Mouse (Mus musculus) CH12.LX (cell line): ENCODE results near the gene Tmem165. TPM values are rescaled to one million over a fixed set of nuclear protein-coding genes. Genes with fewer than 3 reads are reported as not detected.
A peak's percentile ranks its signal among the peaks of the same experiment; 100 is the strongest.

Experiments
- DNase-seq: peaks from one replicate; pipeline ENCODE4 v3.0.0-alpha.2; 2013; ENCODE audit errors: extremely low read depth
- H3K27ac ChIP-seq: 2 replicates; pipeline ENCODE4 v1.5.1; 2012; ENCODE audit warnings: low read depth, mild to moderate bottlenecking, control low read depth, moderate library complexity; ENCODE audit not compliant: insufficient read depth
- H3K27me3 ChIP-seq: replicated peaks from 2 replicates; pipeline ENCODE3; 2012; ENCODE audit warnings: inconsistent platforms
- H3K36me3 ChIP-seq, 2 experiments: replicated peaks in 1 of 2; 2 replicates each; pipeline versions ENCODE3 to v1.6.1; 2012; ENCODE audit warnings: inconsistent platforms in 1 of 2, low read length in 1 of 2, mild to moderate bottlenecking in 1 of 2, mixed read lengths in 1 of 2, moderate library complexity in 1 of 2; ENCODE audit not compliant: control insufficient read depth in 1 of 2, insufficient read depth in 1 of 2
- H3K4me1 ChIP-seq, 2 experiments: 2 replicates each; pipeline ENCODE4 v1.6.1; 2012; ENCODE audit warnings: inconsistent platforms in 1 of 2, moderate library complexity in 1 of 2; ENCODE audit not compliant: insufficient read depth in 2 of 2, control insufficient read depth in 1 of 2
- H3K4me2 ChIP-seq: 2 replicates; pipeline ENCODE4 v1.6.1; 2012; ENCODE audit warnings: low read depth, mild to moderate bottlenecking, control low read depth; ENCODE audit not compliant: poor library complexity, insufficient read depth, severe bottlenecking
- H3K4me3 ChIP-seq, 3 experiments: fragments of 150-350 bp in 1 of 3; sonication (generic) in 1 of 3; replicated peaks in 1 of 3; 2 replicates each; pipeline versions ENCODE3 to v1.5.1; 2011 to 2012; ENCODE audit warnings: low read depth in 2 of 3, low read length in 2 of 3, mild to moderate bottlenecking in 2 of 3, moderate library complexity in 2 of 3, control low read depth in 1 of 3, improper control_type of control experiment in 1 of 3, inconsistent platforms in 1 of 3, mixed read lengths in 1 of 3; ENCODE audit not compliant: poor library complexity in 1 of 3
- H3K79me2 ChIP-seq: replicated peaks from 2 replicates; pipeline ENCODE4 v1.6.1; 2012; ENCODE audit warnings: mild to moderate bottlenecking, moderate library complexity; ENCODE audit not compliant: control insufficient read depth, poor library complexity, insufficient read depth, severe bottlenecking; ENCODE audit errors: extremely low read depth
- H3K9ac ChIP-seq: 2 replicates; pipeline ENCODE4 v1.6.1; 2012; ENCODE audit warnings: low read depth, mild to moderate bottlenecking, control low read depth, moderate library complexity; ENCODE audit not compliant: insufficient read depth
- H3K9me3 ChIP-seq: replicated peaks from 2 replicates; pipeline ENCODE3; 2012; ENCODE audit warnings: low read length, inconsistent platforms, mixed read lengths
- CHD1 ChIP-seq: IDR thresholded peaks from 2 replicates; pipeline ENCODE4 v1.6.1; 2012; ENCODE audit warnings: low read depth, low read length, improper control_type of control experiment, inconsistent platforms
- CHD2 ChIP-seq: IDR thresholded peaks from 2 replicates; pipeline ENCODE4 v1.6.1; 2011; ENCODE audit warnings: low read length, improper control_type of control experiment
- E2F4 ChIP-seq: IDR thresholded peaks from 2 replicates; pipeline ENCODE4 v1.6.1; 2011; ENCODE audit warnings: low read depth, low read length, improper control_type of control experiment; ENCODE audit not compliant: insufficient replicate concordance
- ELF1 ChIP-seq: IDR thresholded peaks from 2 replicates; pipeline ENCODE4 v1.6.1; 2014; ENCODE audit warnings: low read depth, mild to moderate bottlenecking, inconsistent platforms, low read length, improper control_type of control experiment
- EP300 ChIP-seq: IDR thresholded peaks from 2 replicates; pipeline ENCODE4 v1.6.1; 2011; ENCODE audit warnings: low read length, improper control_type of control experiment
- HCFC1 ChIP-seq: IDR thresholded peaks from 2 replicates; pipeline ENCODE4 v1.6.1; 2012; ENCODE audit warnings: low read depth, mild to moderate bottlenecking, inconsistent platforms, low read length, improper control_type of control experiment
- JUND ChIP-seq: conservative IDR thresholded peaks from 2 replicates; pipeline ENCODE4 v1.6.1; 2011; ENCODE audit warnings: low read depth, low read length, improper control_type of control experiment
- MAX ChIP-seq: IDR thresholded peaks from 2 replicates; pipeline ENCODE4 v1.6.1; 2011; ENCODE audit warnings: low read length, improper control_type of control experiment
- MAZ ChIP-seq: IDR thresholded peaks from 2 replicates; pipeline ENCODE4 v1.6.1; 2012; ENCODE audit warnings: low read depth, mild to moderate bottlenecking, inconsistent platforms, low read length, improper control_type of control experiment, moderate library complexity
- MXI1 ChIP-seq: IDR thresholded peaks from 2 replicates; pipeline ENCODE4 v1.6.1; 2011; ENCODE audit warnings: mild to moderate bottlenecking, low read depth, low read length, improper control_type of control experiment
- NELFE ChIP-seq: IDR thresholded peaks from 2 replicates; pipeline ENCODE4 v1.6.1; 2011; ENCODE audit warnings: low read depth, low read length, improper control_type of control experiment
- NRF1 ChIP-seq: IDR thresholded peaks from 2 replicates; pipeline ENCODE4 v1.6.1; 2014; ENCODE audit warnings: low read depth, mild to moderate bottlenecking, inconsistent platforms, low read length, improper control_type of control experiment, moderate library complexity
- PAX5 ChIP-seq: IDR thresholded peaks from 2 replicates; pipeline ENCODE4 v1.6.1; 2012; ENCODE audit warnings: low read length, inconsistent platforms, mixed read lengths
- POLR2A ChIP-seq: IDR thresholded peaks from 2 replicates; pipeline ENCODE4 v1.6.1; 2011; ENCODE audit warnings: low read depth, mild to moderate bottlenecking, improper control_type of control experiment, low read length
- POLR2AphosphoS2 ChIP-seq: IDR thresholded peaks from 2 replicates; pipeline ENCODE4 v1.6.1; 2011; ENCODE audit warnings: low read depth, low read length, improper control_type of control experiment
- RAD21 ChIP-seq: IDR thresholded peaks from 2 replicates; pipeline ENCODE4 v1.6.1; 2011; ENCODE audit warnings: low read depth, mild to moderate bottlenecking, low read length, improper control_type of control experiment, moderate library complexity
- SMC3 ChIP-seq: IDR thresholded peaks from 2 replicates; pipeline ENCODE4 v1.6.1; 2011; ENCODE audit warnings: low read depth, low read length, improper control_type of control experiment
- TBP ChIP-seq: conservative IDR thresholded peaks from 2 replicates; pipeline ENCODE4 v1.6.1; 2011; ENCODE audit warnings: low read depth, low read length, improper control_type of control experiment
- TCF12 ChIP-seq: IDR thresholded peaks from 2 replicates; pipeline ENCODE4 v1.6.1; 2014; ENCODE audit warnings: low read depth, mild to moderate bottlenecking, inconsistent platforms, low read length, improper control_type of control experiment
- USF2 ChIP-seq: conservative IDR thresholded peaks from 2 replicates; pipeline ENCODE4 v1.6.1; 2011; ENCODE audit warnings: low read depth, low read length, improper control_type of control experiment
- ZMIZ1 ChIP-seq: IDR thresholded peaks from 2 replicates; pipeline ENCODE4 v1.6.1; 2012; ENCODE audit warnings: low read depth, mild to moderate bottlenecking, inconsistent platforms, low read length, improper control_type of control experiment
- ZNF384 ChIP-seq: IDR thresholded peaks from 2 replicates; pipeline ENCODE4 v1.6.1; 2012; ENCODE audit warnings: low read depth, low read length, improper control_type of control experiment, inconsistent platforms
- dilution Hi-C: fragments of 300-500 bp; cut with MboI; formaldehyde crosslinking; loops from 2 replicates; pipeline ENCODE4 v1.14.3; 2020; ENCODE audit warnings: low sequenced_read_pairs; ENCODE audit not compliant: extremely low pct_unique_long_range_greater_than_20kb, extremely low pct_ligation_motif_present
- in situ Hi-C: fragments of 300-500 bp; cut with MboI; formaldehyde crosslinking; loops from 3 replicates; pipeline ENCODE4 v1.14.3; 2019; ENCODE audit warnings: low sequenced_read_pairs, low pct_ligation_motif_present, low pct_unique_long_range_greater_than_20kb, mixed read lengths
- polyA plus RNA-seq: library from polyadenylated mRNA; unstranded; fragments of >175 nt; gene quantifications from 2 replicates; pipeline ENCODE4 v1.2.1, GENCODE M21; 2012; ENCODE audit warnings: low read depth; ENCODE audit not compliant: insufficient read length
- total RNA-seq, 2 experiments: library from RNA; depleted of rRNA; stranded (reverse); fragments of 300-350 nt in 1 of 2; fragments of >200 nt in 1 of 2; gene quantifications; 2 replicates each; pipeline ENCODE4 v1.2.3; 2012 to 2014

Gene Tmem165
- total RNA-seq (2012; rRNA removed), result 64.2 and 70.8 TPM in 2 replicates
- 144 and 161 TPM in 2 replicates for total RNA-seq (2014; rRNA removed)
- polyA plus RNA-seq, result 96.0 and 96.2 TPM in 2 replicates

DNA sequence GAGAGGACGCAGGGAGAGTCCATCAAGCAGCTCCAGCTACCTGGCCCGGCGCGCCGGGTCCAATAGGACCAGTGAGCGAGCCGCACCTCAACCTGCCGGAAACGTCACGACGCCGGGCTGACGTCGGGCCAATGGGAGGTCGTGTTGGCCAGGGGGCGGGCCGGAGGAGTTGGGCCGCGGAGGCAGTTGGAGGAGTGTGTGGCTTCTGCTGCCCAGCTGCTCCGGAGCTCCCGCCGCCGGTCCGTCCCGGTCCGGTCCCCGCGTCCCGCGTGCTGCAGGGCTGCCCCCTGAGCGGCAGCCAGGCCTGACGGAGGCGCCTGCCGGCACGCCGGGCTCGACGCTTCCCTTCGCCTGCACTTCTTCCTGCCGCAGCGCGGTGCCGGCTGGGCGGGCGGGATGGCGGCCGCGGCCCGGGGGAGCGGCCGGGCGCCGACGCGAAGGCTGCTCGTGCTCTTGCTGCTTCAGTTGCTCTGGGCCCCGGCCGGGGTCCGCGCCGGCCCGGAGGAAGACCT, at the start of gene Tmem165:
Gene Tmem165 (plus strand): TSS at position 131 of the 512 bp plus-strand sequence.
- Histone ChIP-seq H3K4me2 (peak within 1 kb of the TSS; percentile 97), H3K27ac (peak within 1 kb of the TSS; percentile 60), H3K9me3 (no peaks in the 10 kb centered on the region), H3K4me1 (peaks cover 3 to 35% of the 10 kb centered on the region in 2 experiments; a peak in 2 of 4 replicates), H3K4me3 (peak within 1 kb of the TSS; percentile 80 to 89 (median 83)), H3K27me3 (peaks cover 8% of the 10 kb centered on the region), H3K9ac (peak within 1 kb of the TSS; percentile 74), H3K36me3 (peaks cover 0 to 12% of the 10 kb centered on the region in 2 experiments), H3K79me2 (peaks cover 27% of the 10 kb centered on the region)
- peak; percentile 87 for DNase-seq
- peak; percentile 43; the same call in 1 of the 2 replicates for TF ChIP-seq MXI1
- no peak for TF ChIP-seq EP300
- TF ChIP-seq MAX, result peak; percentile 53; the same call in 1 of the 2 replicates
- peak; percentile 61; the same call in 1 of the 2 replicates for TF ChIP-seq ZMIZ1
- TF ChIP-seq TCF12, result peak; percentile 73
- TF ChIP-seq POLR2A, result peak; percentile 91
- no peak for TF ChIP-seq CHD1
- peak; percentile 81 for TF ChIP-seq NELFE
- no peak for TF ChIP-seq NRF1
- no peak for TF ChIP-seq RAD21
- no peak for TF ChIP-seq SMC3
- TF ChIP-seq TBP, result peak; percentile 56; the same call in 1 of the 2 replicates
- peak; percentile 46; the same call in 1 of the 2 replicates for TF ChIP-seq POLR2AphosphoS2
- peak; percentile 35; the same call in 1 of the 2 replicates for TF ChIP-seq HCFC1
- TF ChIP-seq MAZ, result no peak
- TF ChIP-seq CHD2, result no peak
- no peak for TF ChIP-seq E2F4
- TF ChIP-seq ZNF384, result no peak
- TF ChIP-seq JUND, result no peak
- TF ChIP-seq ELF1, result peak; percentile 54; the same call in 1 of the 2 replicates
- in situ Hi-C loops, result no loop called here
- dilution Hi-C loops, result no loop called here

DNA sequence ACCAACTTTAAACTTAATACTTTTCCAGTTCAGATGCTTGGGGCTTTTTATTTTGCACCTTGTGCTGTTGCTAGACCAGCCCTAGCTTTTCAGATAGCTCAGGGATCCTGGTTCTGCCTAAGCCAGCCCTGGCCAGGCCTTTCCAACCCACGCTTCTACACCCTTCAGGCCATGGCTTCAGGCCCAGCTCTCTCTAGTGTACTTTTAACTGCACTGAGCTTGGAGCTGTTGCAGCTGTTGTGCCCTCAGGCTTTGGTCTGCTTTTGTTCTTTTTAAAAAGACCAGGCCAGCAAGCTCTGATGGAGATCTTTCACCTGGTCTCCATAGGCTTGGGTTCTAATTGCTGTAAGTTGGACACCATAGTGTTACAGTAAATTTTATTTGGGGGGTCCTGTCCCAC, 48.0 kb upstream of the Tmem165 start:
- no peak for TF ChIP-seq HCFC1
- no peak for TF ChIP-seq PAX5
- no peak for TF ChIP-seq USF2
- no peak for TF ChIP-seq E2F4

More for the DNA sequence above, 48.0 kb upstream of the Tmem165 start:
- peaks cover 3 to 23% of the 10 kb centered on the region in 2 experiments; a peak in 3 of 4 replicates for H3K4me1 ChIP-seq
- in situ Hi-C loops (no loop called here), dilution Hi-C loops (no loop called here)
- no peak overlapping the region for H3K4me2 ChIP-seq
- no peak overlapping the region for H3K4me3 ChIP-seq
- H3K36me3 ChIP-seq, result no peaks in the 10 kb centered on the region
- DNase-seq, result no peak
- no peaks in the 10 kb centered on the region for H3K79me2 ChIP-seq
- H3K9ac ChIP-seq, result no peak overlapping the region
- no peak overlapping the region for H3K27ac ChIP-seq
- H3K27me3 ChIP-seq, result no peaks in the 10 kb centered on the region
- no peaks in the 10 kb centered on the region for H3K9me3 ChIP-seq
